Comparison of ENCODE assay signal across 8 mouse cellular contexts in the genomic region with DNA sequence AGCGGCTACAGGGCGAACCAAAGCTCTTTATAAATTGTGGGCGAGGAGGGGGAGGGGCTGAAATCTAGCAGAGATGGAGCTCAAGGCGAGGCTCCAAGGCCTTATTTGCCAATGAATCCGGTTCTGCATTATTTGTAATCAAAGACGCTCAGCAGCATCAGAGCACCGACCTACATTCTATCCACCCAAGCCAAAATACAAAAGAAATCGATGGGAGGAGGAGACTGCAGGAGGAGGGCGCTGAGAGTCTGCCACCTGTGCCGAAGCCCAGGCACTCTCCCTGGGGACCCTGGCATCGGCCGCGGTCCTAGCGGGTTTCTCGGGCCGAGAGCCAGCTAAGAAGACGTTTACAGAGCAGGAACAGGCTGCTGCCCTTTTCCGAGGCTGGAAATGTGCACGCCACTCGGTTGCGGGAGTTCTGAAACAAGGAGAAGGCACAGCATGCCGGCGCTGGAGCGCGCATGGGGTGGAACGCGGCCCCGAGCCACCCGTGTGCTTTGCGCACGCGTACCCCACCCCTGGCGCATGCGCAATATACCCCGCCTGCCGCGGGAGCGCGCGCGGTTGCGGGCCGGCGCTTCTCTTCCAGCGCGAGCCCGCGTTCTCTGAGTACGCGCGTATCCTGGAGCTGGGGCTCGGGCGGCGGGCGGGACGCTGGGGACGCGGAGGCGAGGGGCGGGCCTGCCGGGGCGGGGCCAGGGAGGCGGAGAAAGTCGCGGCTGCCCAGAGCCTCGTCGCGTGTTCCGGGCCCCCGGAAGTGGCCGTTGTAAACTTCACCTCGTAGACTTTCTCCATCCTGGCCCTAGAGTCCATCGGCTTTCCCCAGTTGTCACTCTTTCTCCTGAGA. TPM values are rescaled to one million over a fixed set of nuclear protein-coding genes. Genes with fewer than 3 reads are reported as not detected.
DNase-seq lines count a peak whose midpoint lies in the region; ATAC-seq lines count a peak whose summit lies in the region.

TSS of gene Ccdc171 (plus strand) at position 703 of the 847 bp plus-strand sequence.

- DNase-seq in Muller cell, postnatal 12 days (ENCODE audit: inconsistent ontology term), result peak; percentile 98
- DNase-seq in cerebellum, adult 9-11 months, result peak; percentile 95
- DNase-seq in frontal cortex, postnatal 10 days (ENCODE audit: low spot score in 2 of 2), result peak; percentile 87 to 93
- peak; percentile 84 to 90 for DNase-seq in layer of hippocampus, postnatal 25 days (ENCODE audit: extremely low spot score in 1 of 2, low spot score in 1 of 2)
- peak; percentile 94 for DNase-seq in lung, postnatal 25 days (ENCODE audit: low spot score)
- peak; percentile 96 for DNase-seq in retina, embryonic 14.5 days (ENCODE audit: low spot score)
- peak; percentile 97 for DNase-seq in thymus, postnatal 4 days

- peaks cover 18% of the 10 kb centered on the region for H3K4me1 ChIP-seq in hindbrain, embryonic 13.5 days (replicated peaks)

- H3K4me3 ChIP-seq in hindbrain, embryonic 13.5 days, result peak within 1 kb of the TSS; percentile 72

- H3K27me3 ChIP-seq in hindbrain, embryonic 13.5 days, result no peaks in the 10 kb centered on the region

- peak; percentile 96 for ATAC-seq in hindbrain, embryonic 13.5 days (ENCODE audit: low FRiP score)

- H3K27ac ChIP-seq in hindbrain, embryonic 13.5 days, result peak within 1 kb of the TSS; percentile 98

- no peaks in the 10 kb centered on the region for H3K36me3 ChIP-seq in hindbrain, embryonic 13.5 days

- WGBS in hindbrain, embryonic 13.5 days, result under 1% methylated on average over 57 of the region's 73 CpGs

- H3K9me3 ChIP-seq in hindbrain, embryonic 13.5 days, result no peaks in the 10 kb centered on the region

- peak within 1 kb of the TSS; percentile 81 for H3K9ac ChIP-seq in hindbrain, embryonic 13.5 days

- H3K4me2 ChIP-seq in hindbrain, embryonic 13.5 days, result peak within 1 kb of the TSS; percentile 85

RNA-seq across cellular contexts. Expression of gene Ccdc171, which starts in this region (rescaled TPM):
- polyA plus RNA-seq in hindbrain, embryonic 13.5 days (2015; fragmentation: Nextera tagmentation; extraction: Ambion mirVana), result 4.1 and 5.0 TPM in 2 replicates
- 1 to 10 TPM; 3.0 TPM for total RNA-seq in layer of hippocampus, postnatal 25 days (2021)

Comparison
In these comparisons a context has a peak if more than half of its experiments do, and no peak if none do; other contexts are left out.
1. Peak in every context shown above with its lines: DNase-seq, ATAC-seq, H3K4me3 ChIP-seq and H3K27ac ChIP-seq.